Mouse (Mus musculus) thymus, postnatal 36 days (tissue): Measurements from ENCODE around the gene Icmt.

ENCODE experiments used
- DNase-seq, 2 experiments: peaks; one replicate each; pipeline ENCODE4 v3.0.0; 2022; ENCODE audit warnings: mixed read lengths in 2 of 2

Icmt gene

DNA sequence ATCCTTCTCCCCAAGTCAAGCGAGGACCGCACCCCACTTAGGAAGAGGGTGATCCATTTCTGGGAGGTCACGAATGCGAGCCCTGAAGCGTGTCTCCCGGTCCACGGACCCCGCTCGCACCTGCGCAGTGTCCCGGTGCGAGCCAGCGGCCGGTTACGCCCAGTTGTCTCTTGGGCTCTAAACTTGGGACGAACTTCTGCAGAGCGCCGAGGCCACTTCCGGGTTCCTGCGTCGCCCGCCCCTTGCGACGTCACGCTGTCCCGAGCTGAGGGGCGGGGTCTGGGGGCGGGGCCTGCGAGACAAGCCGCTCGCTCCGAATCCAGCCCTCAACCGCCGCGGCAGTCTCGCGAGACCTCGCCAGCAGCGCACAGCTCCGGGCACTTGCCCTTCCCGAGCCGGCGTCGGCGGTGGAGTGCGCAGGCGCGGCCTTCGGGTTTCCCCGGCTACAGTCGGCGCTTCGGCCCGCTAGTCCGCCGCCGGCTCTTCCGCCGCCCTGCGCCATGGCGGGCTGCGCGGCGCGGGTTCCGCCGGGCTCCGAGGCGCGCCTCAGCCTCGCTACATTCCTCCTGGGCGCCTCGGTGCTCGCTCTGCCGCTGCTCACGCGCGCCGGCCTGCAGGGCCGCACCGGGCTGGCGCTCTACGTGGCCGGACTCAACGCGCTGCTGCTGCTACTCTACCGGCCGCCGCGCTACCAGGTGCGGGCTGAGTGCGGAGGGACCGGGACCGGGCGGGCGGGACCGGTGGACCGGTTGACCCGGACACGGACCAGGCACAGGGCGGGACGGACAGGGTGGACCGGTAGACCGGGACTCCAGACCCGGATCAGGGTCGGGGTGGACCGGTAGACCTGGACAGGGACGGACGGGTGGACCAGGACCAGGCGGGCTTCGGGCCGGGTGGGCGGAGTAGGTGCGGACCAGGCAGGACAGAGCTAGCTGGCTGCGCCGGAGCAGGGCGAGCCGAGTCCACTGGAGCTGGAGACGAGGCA is at the start of gene Icmt:
TSS of gene Icmt (plus strand) at position 354 of the 988 bp plus-strand sequence.
- DNase-seq, result peak; percentile 100

DNA sequence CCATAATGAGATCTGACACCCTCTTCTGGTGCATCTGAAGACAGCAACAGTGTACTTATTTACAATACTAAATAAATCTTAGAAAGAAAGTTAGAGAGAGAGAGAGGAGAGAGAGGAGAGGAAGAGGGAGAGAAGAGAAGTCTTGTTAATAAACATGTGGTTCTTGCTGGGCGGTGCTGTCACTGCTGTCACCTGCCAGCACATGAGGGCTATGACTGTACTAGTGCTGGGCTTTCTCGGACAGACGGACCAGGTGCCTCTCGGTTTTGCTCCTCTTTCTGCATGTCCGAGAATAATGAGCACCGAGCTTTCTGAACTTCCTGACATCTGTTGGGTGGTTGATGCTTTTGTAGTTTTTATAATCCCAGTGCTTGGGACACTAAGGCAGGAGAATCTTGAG is 46.4 kb upstream of the Icmt start:
- no peak for DNase-seq

DNA sequence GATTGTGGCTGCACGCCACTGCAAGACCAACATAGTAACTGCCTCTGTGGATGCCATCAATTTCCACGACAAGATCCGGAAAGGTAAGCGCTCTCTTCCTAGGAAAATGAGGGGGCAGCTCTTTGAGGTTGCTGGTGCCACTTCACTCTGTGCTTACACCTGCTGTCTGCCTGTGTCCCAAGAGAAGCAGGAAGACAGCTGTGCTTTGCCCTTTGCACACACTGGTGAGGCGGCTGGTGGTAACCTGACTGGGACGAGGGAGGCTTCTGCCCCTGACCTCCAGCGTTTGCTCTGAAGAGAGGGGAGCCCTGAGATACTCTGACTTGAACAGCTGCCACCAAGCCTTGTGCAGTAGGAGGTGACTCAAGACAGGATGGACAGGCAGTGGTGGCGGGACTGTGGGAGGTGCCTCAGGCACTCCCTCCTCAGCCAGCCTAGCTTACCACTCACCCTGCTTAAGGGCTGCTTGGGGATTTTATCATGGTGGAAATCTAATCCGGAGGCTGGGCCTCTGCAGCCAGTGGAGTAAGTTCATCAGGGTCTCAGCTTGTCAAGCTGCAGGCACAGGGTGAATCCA is 43.8 kb upstream of the Icmt start:
- no peak for DNase-seq

DNA sequence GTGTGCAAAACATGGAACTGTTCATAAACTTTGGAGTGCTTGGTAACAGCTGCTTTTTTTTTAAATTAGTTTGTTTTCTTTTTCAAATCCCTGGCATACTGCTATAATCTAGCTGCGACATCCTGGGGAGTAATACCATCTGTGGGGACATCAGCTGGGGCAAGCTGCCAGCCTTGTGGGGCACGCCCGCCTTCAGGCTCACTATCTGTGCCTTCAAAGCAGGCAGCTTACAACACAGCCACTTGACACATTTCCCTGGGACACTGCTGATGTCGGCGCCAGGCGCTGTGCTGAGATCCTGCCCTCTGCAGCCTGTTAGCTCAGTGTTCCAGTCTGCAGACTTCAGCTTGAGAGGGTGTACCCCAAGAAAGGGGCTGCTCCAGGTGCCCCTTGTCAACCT is 40.0 kb upstream of the Icmt start:
- no peak for DNase-seq

DNA sequence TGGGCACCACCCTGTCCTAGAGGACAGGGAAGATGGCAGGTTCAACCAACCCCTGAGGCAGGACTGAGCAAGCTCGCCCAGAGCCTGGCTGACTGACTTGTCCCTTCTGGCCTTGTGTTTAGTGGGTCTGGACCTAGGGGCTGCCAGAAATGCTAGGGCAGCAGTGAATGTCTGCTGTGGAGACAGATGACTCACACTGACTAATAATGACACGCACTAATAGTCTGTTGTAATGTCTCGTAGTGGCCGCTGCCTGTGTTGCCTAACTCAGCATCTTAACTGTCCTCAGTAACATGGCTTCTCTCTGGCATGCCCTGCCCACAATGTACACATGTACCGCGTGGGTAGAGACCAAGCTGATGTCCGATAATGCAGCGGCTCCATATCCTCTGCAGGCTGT is 36.6 kb upstream of the Icmt start:
- DNase-seq, result no peak

DNA sequence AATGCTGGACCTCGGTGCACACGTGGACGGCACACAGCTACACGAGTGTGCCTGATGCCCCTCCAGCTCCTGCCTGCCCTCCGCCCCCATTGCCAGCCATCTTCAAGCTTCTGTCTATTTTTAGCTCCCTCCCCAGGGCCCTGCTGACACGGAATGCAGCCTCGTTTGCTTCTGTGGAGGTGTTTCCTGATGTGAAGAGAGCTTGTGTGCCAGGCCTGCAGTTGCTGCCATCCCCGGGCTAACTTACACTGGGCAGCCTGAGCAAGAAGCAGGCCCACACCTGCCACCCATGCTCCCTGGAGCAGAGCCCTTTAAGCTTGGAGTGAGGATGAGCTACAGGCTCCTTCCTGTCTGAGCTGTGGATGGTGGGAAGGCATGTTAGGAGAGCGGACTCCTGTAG is 34.8 kb upstream of the Icmt start:
- DNase-seq, result no peak

DNA sequence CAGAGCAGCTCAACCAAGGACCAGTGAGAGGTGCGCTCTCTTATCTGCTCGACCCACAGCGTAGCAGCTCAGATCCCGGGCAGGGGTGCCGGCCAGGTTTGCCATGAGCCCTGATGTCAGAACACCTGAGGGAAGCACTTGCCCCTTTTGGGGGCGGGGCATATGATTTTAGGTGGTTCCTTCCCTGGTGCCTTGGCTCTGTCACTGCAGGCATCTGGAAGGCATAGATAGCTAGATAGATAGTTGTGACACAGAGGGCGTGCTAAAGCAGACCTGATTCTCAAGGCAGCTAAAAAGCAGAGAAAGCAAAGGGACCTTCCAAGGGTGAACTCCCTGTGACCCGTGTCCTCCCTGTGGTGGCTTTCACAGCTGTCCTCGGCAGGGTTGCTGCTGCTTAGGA is 33.9 kb upstream of the Icmt start:
- no peak for DNase-seq

DNA sequence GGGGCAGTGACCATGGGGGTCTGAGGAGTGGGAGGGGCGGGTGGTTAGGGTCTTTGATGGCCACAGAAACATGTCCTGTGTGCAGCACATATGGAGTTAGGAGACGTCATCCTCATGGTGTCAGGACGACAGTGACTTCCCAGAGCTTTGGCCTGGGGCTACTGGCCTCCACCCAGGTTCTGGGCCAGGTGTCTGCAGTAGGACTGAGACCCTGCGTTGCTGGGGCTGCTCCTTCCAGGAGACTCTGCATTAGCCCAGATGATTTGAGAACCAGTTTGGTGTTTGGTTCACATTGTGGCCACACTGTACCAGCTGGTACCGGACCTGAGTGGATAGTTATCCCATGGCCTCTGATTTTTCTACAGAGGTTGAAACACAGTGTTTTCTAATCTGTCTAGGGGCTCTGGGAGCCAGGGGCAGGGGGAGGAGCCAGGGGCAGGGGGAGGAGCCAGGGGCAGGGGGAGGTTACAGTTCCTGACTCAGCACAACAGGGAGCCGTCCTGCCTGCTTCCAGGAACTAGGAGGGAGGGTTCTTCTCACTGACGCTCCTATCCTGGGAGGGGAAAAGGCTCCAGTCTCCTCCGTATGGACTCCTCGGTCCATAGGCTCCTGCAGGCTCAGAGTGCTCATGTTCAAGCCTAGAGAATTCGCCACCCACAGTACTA is 33.4 kb upstream of the Icmt start:
- DNase-seq, result no peak

DNA sequence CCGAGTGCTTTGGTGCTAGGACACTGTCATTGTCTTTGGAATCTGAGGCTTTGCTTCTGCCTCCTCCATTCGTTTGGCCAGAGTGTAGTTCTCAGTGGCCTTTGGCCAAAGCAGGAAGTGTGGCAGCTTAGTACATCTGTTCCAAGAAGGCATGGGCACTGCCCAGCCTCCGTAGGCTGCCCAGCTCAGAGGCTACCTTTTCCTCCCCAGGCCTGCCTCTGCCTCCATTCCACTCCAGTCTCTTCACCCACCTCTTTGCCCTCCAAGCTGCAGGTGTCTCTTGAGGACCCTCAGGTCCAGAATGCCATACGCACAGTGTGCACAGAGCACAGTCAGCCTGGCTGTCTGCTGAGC is 32.9 kb upstream of the Icmt start:
- no peak for DNase-seq

DNA sequence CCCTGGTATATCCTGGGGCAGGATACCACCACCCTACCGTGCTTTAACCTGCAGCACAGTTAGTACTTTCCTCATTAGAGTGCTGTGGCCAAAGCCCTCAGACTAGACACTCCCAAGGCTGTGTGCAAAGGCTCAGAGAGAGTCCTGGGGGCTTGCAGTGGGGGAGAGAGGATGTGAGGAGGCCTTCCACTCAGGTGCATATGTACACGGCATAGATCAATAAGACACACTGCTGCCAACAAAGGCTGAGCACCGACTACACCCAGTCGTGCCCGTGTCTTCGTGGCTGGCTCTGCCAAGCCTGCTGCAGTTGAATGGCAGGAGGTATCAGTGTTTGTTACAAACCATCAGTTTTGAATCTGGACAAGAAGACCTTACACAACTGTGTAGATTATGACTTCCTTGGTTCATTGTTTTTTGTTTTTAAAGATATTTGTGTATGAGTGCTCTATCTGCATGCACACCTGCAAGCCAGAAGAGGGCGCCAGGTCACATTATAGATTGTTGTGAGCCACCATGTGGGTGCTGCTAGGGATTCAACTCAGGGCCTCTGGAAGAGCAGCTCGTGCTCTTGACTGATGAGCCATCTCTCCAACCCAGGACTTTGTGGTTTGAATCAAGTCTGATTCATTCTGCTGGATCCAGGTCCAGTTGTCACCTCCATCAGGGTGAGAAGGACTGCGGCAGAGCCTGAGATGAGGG is 32.0 kb upstream of the Icmt start:
- no peak for DNase-seq

DNA sequence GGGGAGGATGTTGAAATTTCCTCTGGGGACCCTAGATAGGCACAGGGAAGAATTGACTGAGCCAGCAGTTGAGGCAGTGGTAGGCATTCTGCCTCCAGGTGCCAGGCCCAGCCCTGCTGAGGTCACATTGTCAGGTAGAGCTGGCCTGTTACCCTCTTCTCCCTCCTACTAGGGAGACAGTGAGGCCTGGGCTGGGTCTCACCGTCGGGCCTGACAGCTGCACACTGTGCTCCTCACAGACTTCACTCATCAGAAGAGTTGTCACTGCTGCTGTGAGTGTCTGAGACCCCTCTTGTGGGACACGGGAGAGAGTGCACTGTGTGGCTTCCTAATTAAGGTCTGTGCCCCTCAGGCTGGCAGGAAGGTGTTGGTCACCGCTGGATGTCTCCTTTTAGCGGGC is 31.2 kb upstream of the Icmt start:
- DNase-seq, result no peak

DNA sequence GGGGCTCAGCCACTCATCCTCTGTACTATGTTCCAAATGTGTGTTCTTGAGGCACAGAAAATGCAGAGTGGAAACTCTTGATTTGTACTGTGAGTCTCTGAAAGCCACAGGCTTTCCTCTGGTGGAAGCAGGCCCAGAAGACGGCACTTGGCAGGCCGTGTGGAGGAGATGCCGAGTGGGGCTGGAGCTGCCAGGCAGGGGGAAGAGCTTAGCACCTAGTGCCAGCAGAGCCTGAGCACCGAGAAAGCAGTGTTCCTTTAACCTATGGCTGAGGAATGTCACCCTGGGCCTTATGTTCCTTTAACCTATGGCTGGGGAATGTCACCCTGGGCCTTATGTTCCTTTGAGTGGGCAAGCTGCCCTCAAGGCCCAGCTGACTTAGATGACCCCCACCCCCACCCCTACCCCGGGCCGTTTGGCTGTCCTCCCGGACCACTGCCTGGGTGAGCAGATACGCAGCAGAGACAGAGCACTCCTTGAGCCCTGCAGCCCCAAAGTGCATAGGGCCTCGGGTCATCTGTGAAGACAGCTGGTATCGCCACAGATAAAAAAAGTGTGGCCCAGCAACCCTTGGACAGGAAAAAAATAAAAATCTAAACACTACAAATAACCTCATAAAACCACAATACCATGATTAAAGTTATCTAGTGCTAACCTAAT is 30.7 kb upstream of the Icmt start:
- no peak for DNase-seq

DNA sequence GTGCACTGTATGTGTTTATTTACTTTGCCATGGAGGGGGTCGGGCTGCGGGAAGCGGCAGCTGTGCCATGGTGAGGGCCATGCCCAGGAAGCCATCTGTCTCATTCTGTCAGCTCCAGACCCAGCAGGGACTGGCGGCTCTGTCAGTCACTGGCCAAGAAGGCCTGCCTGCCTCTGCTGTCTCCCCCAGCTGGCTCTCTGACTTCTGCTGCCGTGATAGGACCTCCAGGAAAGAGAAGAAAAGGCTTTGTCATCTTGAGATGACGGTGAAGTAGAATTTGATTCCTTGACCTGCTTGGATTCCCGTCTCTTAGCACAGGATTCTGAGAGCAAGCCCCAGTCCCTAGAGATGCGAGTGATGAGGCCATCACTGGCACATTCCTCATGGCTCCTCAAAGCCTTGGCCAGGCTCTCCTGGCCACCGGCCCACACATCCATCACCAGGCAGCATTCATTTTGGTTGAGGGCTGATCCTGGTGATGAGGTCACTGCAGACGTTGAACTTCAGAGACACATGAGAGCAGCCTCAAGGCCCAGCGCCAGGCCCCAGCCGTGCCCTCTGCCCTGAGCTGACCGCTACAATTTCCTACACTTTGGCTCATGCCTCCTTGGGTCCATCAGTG is 29.2 kb upstream of the Icmt start:
- no peak for DNase-seq

DNA sequence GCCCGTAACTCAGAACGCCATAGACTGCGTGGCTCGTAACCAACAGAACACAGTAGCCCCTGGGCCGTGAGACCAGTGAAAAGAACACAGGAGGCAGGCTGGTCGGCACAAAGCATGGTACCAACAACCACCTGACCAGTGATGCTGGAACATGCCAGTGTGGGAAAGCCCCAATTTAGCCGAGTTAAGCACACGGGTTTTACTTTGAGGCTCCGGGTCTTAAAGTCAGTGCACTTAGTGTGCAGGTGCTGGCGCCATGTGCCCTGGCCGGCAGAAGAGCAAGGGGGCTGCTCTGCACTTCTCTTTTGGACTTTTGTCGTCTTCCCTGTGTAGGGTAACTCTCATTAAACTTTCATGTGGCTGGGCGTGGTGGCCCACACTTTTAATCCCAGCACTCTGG is 27.1 kb upstream of the Icmt start:
- no peak for DNase-seq

DNA sequence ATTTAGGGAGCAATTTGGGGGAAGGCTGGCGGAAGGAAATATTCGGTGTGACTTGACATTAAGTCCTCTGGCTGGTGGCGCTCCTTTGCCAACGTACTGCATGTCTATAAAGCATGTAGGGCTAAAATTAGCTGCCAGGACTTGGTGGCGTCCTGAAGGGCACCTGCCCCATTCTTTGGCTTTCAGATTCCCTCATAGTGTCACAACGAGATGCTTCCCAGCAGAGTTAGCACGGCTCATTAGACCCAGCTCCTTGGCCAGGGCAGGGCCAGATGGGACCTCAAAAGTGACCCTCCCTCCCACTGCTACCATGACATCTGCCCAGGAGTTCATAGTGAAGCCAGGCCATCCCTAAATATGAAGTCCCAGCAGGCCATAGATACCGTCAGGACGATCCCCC is 26.4 kb upstream of the Icmt start:
- DNase-seq, result no peak

DNA sequence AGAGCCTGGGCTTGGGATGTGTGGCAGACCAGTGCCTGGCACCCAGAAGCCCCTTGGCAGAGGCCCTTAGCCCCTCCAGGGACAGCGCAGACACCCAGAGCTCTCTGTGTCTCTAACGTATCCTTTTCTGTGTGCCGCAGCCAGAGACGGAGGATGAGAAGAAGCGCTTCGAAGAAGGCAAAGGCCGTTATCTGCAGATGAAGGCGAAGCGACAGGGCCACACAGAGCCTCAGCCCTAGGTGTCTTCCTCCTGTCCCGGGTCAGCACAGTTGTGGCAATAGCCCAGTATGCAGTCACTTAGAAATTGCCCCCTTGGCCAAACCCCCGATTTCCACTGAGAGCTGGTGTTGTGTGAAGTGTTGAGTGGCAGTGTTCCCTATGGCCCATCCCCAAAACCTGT is 25.7 kb upstream of the Icmt start:
- DNase-seq, result no peak

DNA sequence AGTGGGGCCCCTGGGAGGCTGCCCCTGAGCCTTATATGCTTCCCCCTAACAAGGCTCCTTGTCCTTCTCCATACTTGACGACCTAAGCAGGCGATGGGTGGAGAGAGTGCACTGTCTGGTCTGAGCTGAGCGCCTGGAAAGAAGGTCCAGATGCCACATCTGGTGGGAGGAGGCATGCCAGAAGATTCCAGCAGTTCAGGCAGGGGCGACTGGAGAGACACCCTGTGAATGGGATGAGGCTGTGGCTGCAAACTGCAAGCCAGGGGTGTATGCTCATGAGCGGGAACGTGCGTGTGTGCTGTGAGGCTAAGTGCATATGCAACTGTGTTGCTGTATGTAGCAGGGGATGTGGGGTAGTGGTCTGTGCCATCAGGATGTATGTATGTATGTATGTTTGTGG is 25.0 kb upstream of the Icmt start:
- no peak for DNase-seq

DNA sequence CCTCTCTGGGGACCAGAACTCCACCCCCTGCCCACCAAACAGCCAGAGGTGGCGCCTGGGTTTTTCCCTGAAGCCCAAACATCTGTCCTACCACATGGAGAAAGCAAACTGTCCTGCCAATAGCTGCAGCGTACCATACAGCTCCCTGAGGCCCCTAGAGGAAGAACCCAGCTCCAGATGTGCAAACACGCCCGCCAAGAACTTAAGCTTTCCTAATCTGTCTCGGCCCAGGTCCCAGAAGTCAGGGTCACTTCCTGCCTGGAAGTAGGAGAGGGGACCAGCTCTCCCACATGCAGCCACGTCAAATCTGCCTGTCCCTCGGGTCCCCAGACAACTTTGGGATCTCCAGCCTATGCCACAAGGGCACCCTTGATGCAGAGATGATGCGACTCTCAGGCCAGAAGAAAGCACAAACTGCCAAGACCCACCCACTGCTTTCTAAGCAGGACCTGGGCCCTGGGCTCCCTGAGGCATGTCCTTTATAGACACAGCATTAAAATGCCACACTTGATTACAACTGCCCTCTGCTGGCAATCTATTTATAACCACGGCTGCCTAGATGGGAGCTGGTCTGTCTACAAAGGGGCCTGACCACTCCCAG is 24.5 kb upstream of the Icmt start:
- DNase-seq, result no peak

DNA sequence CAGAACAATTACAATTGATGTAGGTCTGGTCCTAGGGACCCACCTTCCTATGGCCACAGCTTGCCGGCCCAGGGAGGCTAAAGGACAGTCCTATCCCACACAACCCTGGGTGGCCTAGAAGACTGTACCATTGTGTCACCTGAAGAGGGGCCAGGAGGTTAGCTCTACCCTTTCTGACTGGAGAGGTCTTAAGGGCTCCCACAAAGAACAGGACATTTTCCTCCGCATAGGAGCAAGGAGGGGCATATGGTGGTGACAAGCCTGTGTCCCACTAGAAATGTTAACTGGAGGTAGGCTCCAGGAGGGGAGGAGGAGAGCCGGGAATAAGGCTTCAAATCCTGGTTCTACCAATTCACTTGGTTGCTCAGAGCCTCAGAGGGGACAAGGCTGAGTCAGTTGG is 23.8 kb upstream of the Icmt start:
- no peak for DNase-seq

DNA sequence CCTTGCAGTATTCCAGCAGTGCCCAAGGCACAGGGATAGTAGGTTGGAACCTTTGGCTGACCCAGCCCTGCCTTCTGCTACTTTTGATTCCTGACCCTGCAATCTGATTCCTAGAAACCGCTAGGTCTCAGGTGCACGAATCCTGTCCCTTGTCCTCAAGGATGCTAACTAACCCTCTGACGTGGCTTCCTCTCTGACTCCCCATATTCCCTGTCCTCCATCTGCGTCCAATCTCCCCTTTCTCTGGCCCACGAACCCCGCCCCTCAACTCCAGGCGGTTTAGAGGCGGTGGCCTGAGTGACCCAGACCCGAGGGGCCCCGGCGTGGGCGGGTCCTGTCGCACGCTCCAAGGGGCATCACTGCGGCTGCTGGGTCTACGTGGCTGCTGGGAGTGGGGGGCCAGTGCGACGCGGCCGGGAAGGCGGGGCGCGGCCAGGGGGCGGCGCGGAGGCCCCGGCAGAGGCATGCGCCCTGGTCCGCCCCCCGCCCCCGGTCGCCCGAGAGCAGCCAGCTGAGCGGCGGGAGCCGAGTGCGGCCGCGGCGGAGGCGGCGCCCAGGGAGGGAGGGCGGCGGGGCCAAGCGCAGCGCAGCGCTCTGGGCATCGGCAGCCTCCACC is 23.3 kb upstream of the Icmt start, which contains the start of gene Gpr153:
TSS of gene Gpr153 (plus strand) at position 612 of the 616 bp plus-strand sequence.
- DNase-seq, result no peak

DNA sequence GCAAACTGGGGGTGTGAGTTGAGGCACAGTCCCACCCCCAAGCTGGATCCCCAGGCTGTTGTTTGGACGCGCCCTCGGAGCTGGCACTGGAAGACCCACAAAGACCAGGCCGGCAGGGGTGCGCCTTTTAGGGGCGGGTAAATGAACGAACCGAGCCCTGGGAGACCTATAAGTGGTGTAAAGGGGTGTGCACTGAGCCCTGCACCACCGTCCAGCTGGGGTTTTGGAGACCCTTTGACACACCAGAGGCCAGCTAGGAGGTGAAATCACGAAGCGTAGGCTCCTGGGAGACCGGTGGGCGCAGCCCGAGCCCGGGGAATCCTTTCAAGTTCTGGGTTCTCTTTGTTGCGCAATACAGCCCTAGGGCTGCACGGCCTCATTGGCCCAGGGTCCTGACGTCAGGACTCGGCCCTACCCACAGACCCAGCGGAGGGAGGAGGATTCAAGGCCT is 22.3 kb upstream of the Icmt start:
- no peak for DNase-seq
